Mouse (Mus musculus) megakaryocyte progenitor cell, adult 5-6 weeks (primary cell): ENCODE results near the gene Kctd11. TPM values are rescaled to one million over a fixed set of nuclear protein-coding genes. Genes with fewer than 3 reads are reported as not detected.
A peak's percentile ranks its signal among the peaks of the same experiment; 100 is the strongest.

Experiments used
- ATAC-seq: replicated peaks from 2 replicates; pipeline ENCODE4 v1.8.0; 2016; ENCODE audit warnings: mild to moderate bottlenecking, moderate TSS enrichment, inconsistent platforms; ENCODE audit not compliant: poor library complexity
- total RNA-seq, 2 experiments: library from RNA; stranded (forward) in 1 of 2; stranded (reverse) in 1 of 2; fragments of 157-497, 149-512 nt in 1 of 2; fragments of 200-1000 nt in 1 of 2; gene quantifications; 2 replicates each; pipeline versions ENCODE4 v1.2.3 to v1.2.4; 2015 to 2017

Kctd11 gene
- total RNA-seq, 2 experiments from 2014 or later = 1.9 to 2.3 TPM

DNA sequence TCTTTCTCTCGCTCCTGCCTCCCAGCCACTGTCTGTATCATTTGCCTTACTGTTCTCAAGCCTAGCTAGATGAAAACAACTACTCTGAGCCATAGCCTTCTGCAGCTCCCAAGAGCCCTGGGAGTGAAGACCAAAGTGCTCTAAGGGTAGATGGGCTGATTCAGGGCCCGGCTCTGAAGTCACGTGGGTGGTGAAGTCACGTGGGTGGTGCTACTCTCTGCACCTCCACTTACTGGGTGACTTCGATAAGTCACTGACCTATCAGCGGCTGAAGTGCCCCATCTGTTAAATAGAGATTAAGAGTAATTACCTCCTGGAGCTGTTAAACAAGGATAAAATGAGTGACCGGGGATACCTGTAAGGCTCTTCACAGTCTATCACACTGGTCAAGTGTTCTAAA, 27.2 kb downstream of the Kctd11 start:
- ATAC-seq = peak; percentile 77

GRCm38 (mm10) chr11:69850754-69851153, 30.5 kb downstream of the Kctd11 start:
- ATAC-seq = peak; percentile 10; the same call in 1 of the 2 replicates

- no peak for ATAC-seq
Observed at GRCm38 (mm10) chr11:69849884-69850283, 31.3 kb downstream of the Kctd11 start.

- no peak for ATAC-seq
Observed at GRCm38 (mm10) chr11:69849128-69849527, 32.1 kb downstream of the Kctd11 start.

- ATAC-seq = no peak
Observed at GRCm38 (mm10) chr11:69848021-69848420, 33.2 kb downstream of the Kctd11 start.

- 0 out of 2 replicates have a peak, but pooled peaks have one; percentile 17 for ATAC-seq
Observed at GRCm38 (mm10) chr11:69846738-69847688, 34.2 kb downstream of the Kctd11 start.

- peak; percentile 85 for ATAC-seq
Observed at GRCm38 (mm10) chr11:69846198-69846680, 35.0 kb downstream of the Kctd11 start, which contains the start of gene Plscr3. Plscr3 (plus strand) TSS chr11:69846376.

DNA sequence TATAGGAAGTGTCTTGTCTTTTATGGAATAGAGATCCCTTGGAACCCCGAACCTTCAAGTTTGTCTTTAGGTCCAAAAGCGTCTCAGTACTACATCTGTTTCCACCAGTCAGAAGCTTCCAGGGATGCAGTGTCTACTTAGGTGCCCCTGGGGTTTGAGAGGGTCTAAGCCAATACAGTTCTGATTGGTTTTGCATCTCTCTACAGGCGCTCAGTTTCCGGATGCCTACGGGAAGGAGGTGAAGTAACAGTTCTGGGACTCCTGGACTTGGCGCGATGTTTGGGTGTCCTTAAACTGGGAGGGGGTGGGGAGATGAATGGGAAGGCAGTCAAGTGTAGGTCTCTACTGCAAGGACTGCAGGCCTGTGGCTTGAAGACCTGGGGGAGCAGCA, 42.5 kb downstream of the Kctd11 start:
- no peak for ATAC-seq

- peak; percentile 76 for ATAC-seq
Observed at GRCm38 (mm10) chr11:69837952-69838713, 43.1 kb downstream of the Kctd11 start, which contains the start of gene Tmem256. Tmem256 (plus strand) TSS chr11:69838514.

- no peak for ATAC-seq
Observed at GRCm38 (mm10) chr11:69837604-69837951, 43.6 kb downstream of the Kctd11 start, which contains the start of gene Nlgn2. Nlgn2 (minus strand) TSS chr11:69837784.

GRCm38 (mm10) chr11:69836703-69837576, 44.3 kb downstream of the Kctd11 start:
- no peak for ATAC-seq

GRCm38 (mm10) chr11:69835966-69836335, 45.3 kb downstream of the Kctd11 start:
- no peak for ATAC-seq

- no peak for ATAC-seq
Observed at GRCm38 (mm10) chr11:69835326-69835965, 45.8 kb downstream of the Kctd11 start.

- ATAC-seq = peak; percentile 48
Observed at GRCm38 (mm10) chr11:69834001-69834549, 47.1 kb downstream of the Kctd11 start.

DNA sequence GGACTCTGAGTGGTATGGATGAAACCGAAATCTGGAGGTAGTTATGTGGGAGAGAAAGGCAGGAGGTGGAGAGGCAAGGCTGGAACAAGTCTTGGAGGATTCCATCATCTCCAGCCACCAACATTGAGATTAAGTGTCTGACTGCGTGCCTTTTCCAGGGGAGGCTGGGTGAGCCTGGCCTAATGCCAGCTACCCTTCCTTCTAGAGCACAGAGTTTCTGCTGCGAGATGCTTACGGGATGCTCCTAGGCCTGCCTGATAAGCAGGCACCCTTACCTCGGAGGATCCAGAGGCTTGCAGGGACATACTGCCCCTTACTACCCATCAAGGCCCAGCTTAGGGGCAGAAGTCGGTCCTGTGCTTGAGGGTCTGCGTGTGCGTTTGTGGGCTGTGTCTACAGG, 47.7 kb downstream of the Kctd11 start:
- ATAC-seq = no peak

- no peak for ATAC-seq
Observed at GRCm38 (mm10) chr11:69828832-69829231, 52.4 kb downstream of the Kctd11 start.
